Mouse (Mus musculus) mammary gland, adult 2 months (tissue): ENCODE data around the gene Atf6b. TPM values are rescaled to one million over a fixed set of nuclear protein-coding genes. Genes with fewer than 3 reads are reported as not detected.

Experiments
- polyA plus RNA-seq: library from polyadenylated mRNA; depleted of rRNA; stranded (reverse); fragments of >200 nt; gene quantifications from 2 replicates; pipeline ENCODE4 v1.2.3, GENCODE M21; 2012; ENCODE audit warnings: low replicate concordance; rRNA removed

Atf6b gene
- 70.2 and 126 TPM in 2 replicates for polyA plus RNA-seq

GRCm38 (mm10) chr17:34646906-34647787 lies at the start of gene Atf6b:
TSS of gene Atf6b (plus strand) at chr17:34647146.

DNA sequence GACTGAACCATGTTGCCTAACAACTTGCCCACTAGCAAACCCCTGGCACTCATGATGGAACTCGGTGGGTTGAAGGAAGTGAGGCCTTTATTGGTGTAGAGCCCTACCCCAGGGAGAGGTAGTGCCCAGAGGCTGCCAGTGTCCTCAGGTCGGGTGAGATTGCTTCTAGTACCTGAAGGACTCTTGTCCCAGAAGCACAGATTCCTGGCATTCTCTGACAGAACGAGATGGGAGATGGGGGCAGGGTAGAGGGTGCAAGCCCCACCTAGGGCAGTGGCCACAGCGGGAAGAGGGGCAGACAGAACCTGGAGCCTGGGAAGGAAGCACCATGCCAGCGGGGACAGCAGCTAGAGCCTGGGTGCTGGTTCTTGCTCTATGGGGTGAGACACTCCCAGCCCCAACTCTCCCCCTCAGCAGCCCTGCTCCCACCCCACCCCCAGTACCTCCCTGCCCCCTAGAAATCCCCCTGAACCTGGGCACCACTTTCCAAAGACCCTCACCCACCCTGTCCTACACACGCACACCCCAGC lies 49.3 kb upstream of the Atf6b start, which contains the start of gene Ager:
TSS of gene Ager (plus strand) at position 297 of the 530 bp plus-strand sequence.

GRCm38 (mm10) chr17:34603375-34604060 lies 43.4 kb upstream of the Atf6b start, which contains the start of gene Rnf5:
TSS of gene Rnf5 (minus strand) at chr17:34603690.

DNA sequence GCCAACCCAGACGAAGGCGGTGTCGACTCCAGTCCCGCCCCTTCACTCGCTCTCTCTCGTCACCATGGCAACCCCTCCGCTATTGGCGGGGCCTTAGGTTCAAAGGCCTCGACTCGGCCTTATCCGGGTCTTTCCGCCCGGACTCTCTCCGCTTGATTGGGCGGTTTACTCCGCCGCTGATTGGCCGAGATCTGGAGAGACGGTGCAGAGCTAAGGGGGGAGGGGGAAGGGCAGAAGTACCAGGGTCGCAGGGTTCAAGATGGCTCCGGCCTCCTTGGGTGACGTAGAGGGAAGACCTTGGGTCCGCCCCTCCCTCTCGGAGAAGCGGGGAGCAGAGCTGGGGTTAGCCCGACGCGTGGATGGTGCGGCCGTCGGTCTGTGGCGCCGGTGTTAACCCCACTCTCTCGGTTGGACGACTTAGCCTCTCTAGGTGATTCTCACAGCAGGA lies 42.9 kb upstream of the Atf6b start, which contains the start of gene Agpat1:
TSS of gene Agpat1 (plus strand) at position 202 of the 448 bp plus-strand sequence.

DNA sequence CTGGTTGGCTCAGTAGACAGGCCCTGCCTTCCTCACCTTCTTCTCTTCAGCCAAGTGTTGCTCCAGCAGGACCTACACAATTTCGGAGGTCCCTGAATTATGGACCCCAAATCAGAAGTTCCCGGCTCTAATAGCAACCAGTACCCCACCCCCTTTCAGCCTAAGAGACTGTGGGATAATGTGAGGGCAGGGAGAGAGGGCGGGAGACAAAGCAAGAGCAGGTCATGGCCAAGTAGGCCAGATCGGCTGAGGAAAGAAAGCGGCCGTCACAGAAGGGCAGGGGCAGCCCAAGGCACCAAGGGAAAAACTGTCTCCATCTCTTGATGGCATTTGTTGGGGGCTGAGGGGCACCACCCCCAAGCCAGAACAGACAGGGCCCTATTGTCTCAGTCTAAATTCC lies 31.1 kb upstream of the Atf6b start, which contains the start of gene Egfl8:
TSS of gene Egfl8 (minus strand) at position 101 of the 400 bp plus-strand sequence.

GRCm38 (mm10) chr17:34627943-34628643 lies 18.9 kb upstream of the Atf6b start, which contains the start of gene Ppt2:
TSS of gene Ppt2 (minus strand) at chr17:34628510.

DNA sequence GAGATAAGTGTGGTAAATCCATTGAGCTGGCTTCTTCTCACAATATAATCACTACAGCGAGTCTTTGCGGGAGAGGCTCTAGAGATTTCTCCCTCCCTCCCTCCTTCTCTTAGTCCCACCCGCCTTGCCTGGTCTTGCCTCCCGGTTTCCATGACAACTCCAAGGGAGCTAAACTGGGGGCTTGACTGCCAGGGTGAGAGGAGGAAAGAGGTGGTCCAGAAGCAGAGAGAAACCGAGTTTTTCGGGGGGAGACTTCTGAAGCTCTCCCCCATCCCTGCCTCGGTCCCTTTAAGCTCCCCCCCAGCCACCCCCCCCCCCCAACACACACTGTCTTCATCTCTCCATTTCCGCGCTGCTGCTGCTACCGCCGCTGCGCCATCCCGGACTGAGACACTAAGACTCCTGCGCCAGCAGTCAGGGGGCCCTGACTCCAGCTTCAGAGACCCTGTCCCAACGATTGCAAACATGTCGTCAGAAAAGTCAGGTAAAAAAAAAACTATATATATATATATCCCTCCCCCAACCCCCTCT lies 17.7 kb upstream of the Atf6b start, which contains the start of gene Prrt1:
TSS of gene Prrt1 (plus strand) at position 313 of the 531 bp plus-strand sequence.

GRCm38 (mm10) chr17:34644608-34645007 lies 2.3 kb upstream of the Atf6b start, which contains the start of gene Fkbpl:
TSS of gene Fkbpl (plus strand) at chr17:34644764.

GRCm38 (mm10) chr17:34670235-34670634 lies 23.3 kb downstream of the Atf6b start, which contains the start of gene Tnxb:
TSS of gene Tnxb (plus strand) at chr17:34670535.

Other genes with a start within 250 kb of the Atf6b start
- 0.99 and 1.6 TPM in 2 replicates for gene BC051142, start 248.3 kb upstream of the Atf6b start, polyA plus RNA-seq
- gene Btnl4, start 169.8 kb upstream of the Atf6b start, polyA plus RNA-seq, result not detected in 2 replicates
- not detected in 2 replicates for gene Btnl6, start 129.8 kb upstream of the Atf6b start, polyA plus RNA-seq
- gene Notch4, start 82.9 kb upstream of the Atf6b start, polyA plus RNA-seq, result 24.6 and 49.4 TPM in 2 replicates
- 36.4 and 82.7 TPM in 2 replicates for gene Gpsm3, start 57.3 kb upstream of the Atf6b start, polyA plus RNA-seq
- 51.4 and 73.4 TPM in 2 replicates for gene Pbx2, start 55.9 kb upstream of the Atf6b start, polyA plus RNA-seq
- 3.5 and 7.0 TPM in 2 replicates for gene Ager, start 49.3 kb upstream of the Atf6b start, polyA plus RNA-seq
- 70.5 and 113 TPM in 2 replicates for gene Rnf5, start 43.5 kb upstream of the Atf6b start, polyA plus RNA-seq
- gene Agpat1, start 42.9 kb upstream of the Atf6b start, polyA plus RNA-seq, result 298 and 323 TPM in 2 replicates
- gene Egfl8, start 31.2 kb upstream of the Atf6b start, polyA plus RNA-seq, result 5.0 and 5.6 TPM in 2 replicates
- 45.7 and 50.6 TPM in 2 replicates for gene Ppt2, start 18.6 kb upstream of the Atf6b start, polyA plus RNA-seq
- gene Prrt1, start 17.6 kb upstream of the Atf6b start, polyA plus RNA-seq, result 16.4 and 33.2 TPM in 2 replicates
- gene Fkbpl, start 2.4 kb upstream of the Atf6b start, polyA plus RNA-seq, result 4.5 and 7.3 TPM in 2 replicates
- 74.4 and 107 TPM in 2 replicates for gene Tnxb, start 23.4 kb downstream of the Atf6b start, polyA plus RNA-seq
- gene C4b, start 96.7 kb downstream of the Atf6b start, polyA plus RNA-seq, result 184 and 192 TPM in 2 replicates
- gene Cyp21a1, start 157.4 kb downstream of the Atf6b start, polyA plus RNA-seq, result 0.11 and 0.60 TPM in 2 replicates
- 48.6 and 50.3 TPM in 2 replicates for gene Stk19, start 189.8 kb downstream of the Atf6b start, polyA plus RNA-seq
- gene Dxo, start 189.9 kb downstream of the Atf6b start, polyA plus RNA-seq, result 72.8 and 80.9 TPM in 2 replicates
- 77.4 and 105 TPM in 2 replicates for gene Skiv2l, start 203.1 kb downstream of the Atf6b start, polyA plus RNA-seq
- gene Nelfe, start 203.2 kb downstream of the Atf6b start, polyA plus RNA-seq, result 18.7 and 20.6 TPM in 2 replicates
- 70.0 and 71.7 TPM in 2 replicates for gene Cfb, start 215.4 kb downstream of the Atf6b start, polyA plus RNA-seq
- 13.1 and 14.3 TPM in 2 replicates for gene Zbtb12, start 232.3 kb downstream of the Atf6b start, polyA plus RNA-seq
- gene Gm20547, start 234.9 kb downstream of the Atf6b start, polyA plus RNA-seq, result 0.06 and 0.07 TPM in 2 replicates